Mouse (Mus musculus) cortical plate, adult 2 months (tissue): Measurements from ENCODE around the gene Wdr95.

ENCODE experiments used
- CTCF ChIP-seq: fragments of 200-500 bp; IDR thresholded peaks from 2 replicates; pipeline ENCODE4 v1.5.1; 2011; ENCODE audit warnings: mild to moderate bottlenecking, control low read depth, low read length; ENCODE audit not compliant: insufficient read depth; ENCODE audit errors: extremely low read depth
- POLR2A ChIP-seq: fragments of 200-500 bp; IDR thresholded peaks from 2 replicates; pipeline ENCODE4 v1.6.1; 2011; ENCODE audit warnings: mild to moderate bottlenecking, low read length, control low read depth; ENCODE audit not compliant: insufficient read depth; ENCODE audit errors: extremely low read depth

DNA sequence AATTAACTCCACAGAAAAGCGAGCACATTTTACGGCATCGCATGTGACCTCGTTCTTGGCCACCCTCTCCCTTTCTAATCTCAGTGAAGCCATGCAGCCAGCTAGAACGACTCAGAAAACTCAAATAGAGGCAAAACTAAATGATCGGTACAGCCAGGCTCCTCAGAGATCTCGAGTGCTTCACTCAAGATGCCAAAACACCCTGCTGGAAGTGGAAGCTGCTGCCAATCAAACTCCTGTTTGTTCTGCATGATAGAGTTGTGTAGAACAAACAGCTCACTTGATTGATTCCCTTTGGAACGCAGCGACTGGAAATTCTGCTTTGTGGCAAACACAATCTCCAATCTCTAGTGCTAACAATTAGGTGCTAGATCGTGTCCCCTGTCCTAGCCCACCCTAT, 48.5 kb downstream of the Wdr95 start:
- no peak for TF ChIP-seq POLR2A
- no peak for TF ChIP-seq CTCF
